Mouse (Mus musculus): Measurements from ENCODE around the gene Parp6.

Gene Parp6

GRCm38 (mm10) chr9:59679678-59680533, 62.8 kb downstream of the Parp6 start, which contains the start of gene Gramd2:
Gene Gramd2, plus strand, starts transcription at chr9:59680144.
- no peak for DNase-seq (ENCODE audit: low spot score in 2 of 2)

- DNase-seq (ENCODE audit: low spot score in 2 of 2), result no peak
These were observed 63.4 kb downstream of the Parp6 start for GRCm38 (mm10) chr9:59680534-59680875.

- DNase-seq (ENCODE audit: low spot score in 2 of 2), result no peak
These were observed 66.9 kb downstream of the Parp6 start for GRCm38 (mm10) chr9:59684020-59684419.

GRCm38 (mm10) chr9:59687416-59688046, 70.4 kb downstream of the Parp6 start:
- no peak for DNase-seq (ENCODE audit: low spot score in 2 of 2)

GRCm38 (mm10) chr9:59691635-59692094, 74.6 kb downstream of the Parp6 start:
- no peak for DNase-seq (ENCODE audit: low spot score in 2 of 2)

- no peak for DNase-seq (ENCODE audit: low spot score in 2 of 2)
These were observed 75.1 kb downstream of the Parp6 start for GRCm38 (mm10) chr9:59692145-59692544.

GRCm38 (mm10) chr9:59694571-59695450, 77.7 kb downstream of the Parp6 start:
- DNase-seq (ENCODE audit: low spot score in 2 of 2), result no peak

GRCm38 (mm10) chr9:59695451-59695813, 78.3 kb downstream of the Parp6 start:
- no peak for DNase-seq (ENCODE audit: low spot score in 2 of 2)

GRCm38 (mm10) chr9:59696381-59696780, 79.3 kb downstream of the Parp6 start:
- DNase-seq (ENCODE audit: low spot score in 2 of 2), result no peak
